In the genomic region with DNA sequence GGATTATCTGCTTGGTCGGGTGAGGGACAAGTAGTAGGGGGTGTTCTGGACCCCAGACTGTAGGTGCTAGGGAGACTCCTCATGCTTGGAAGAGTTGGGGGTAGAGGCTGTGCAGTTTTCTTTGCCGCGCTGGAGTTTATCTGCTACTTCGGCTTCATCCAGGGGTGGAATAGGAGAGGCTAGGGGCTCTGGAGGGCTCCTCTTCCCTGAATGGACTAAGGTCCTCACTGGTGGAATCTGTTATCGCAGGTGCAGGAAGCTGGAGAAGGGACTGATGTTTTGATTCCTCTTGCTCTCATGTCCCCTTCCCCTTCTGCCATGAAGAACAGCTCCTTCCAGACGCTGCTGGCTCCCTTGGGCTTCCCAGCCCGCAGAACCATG, we compare ENCODE assay signal across 11 mouse cellular contexts. TPM values are rescaled to one million over a fixed set of nuclear protein-coding genes. Genes with fewer than 3 reads are reported as not detected.
DNase-seq lines count a peak whose midpoint lies in the region; ATAC-seq and TF ChIP-seq lines count a peak whose summit lies in the region.
"Had no signal": no experiment of that assay in that cellular context is flagged by ENCODE, and none has a peak within 500 bp of the region (broad histone marks: within the 10 kb centered on the region; RNA-seq: fewer than 3 reads in every experiment).

No protein-coding gene starts in this region.

- 0 out of 2 replicates have a peak, but pooled peaks cover 2% of the 10 kb centered on the region for H3K9me3 ChIP-seq in kidney, embryonic 16.5 days (ENCODE audit: low read length)
- no peaks in the 10 kb centered on the region for H3K9me3 ChIP-seq in forebrain, embryonic 16.5 days (ENCODE audit: control insufficient read depth, low read length)
- H3K9me3 ChIP-seq in limb, embryonic 12.5 days: peaks cover 7% of the 10 kb centered on the region; the same call in 1 of the 2 replicates
- no peaks in the 10 kb centered on the region for H3K9me3 ChIP-seq in neural tube, embryonic 13.5 days
- H3K9me3 ChIP-seq in kidney, embryonic 14.5 days (ENCODE audit: control insufficient read depth, low read length): peaks cover 3% of the 10 kb centered on the region; the same call in 1 of the 2 replicates

- no peak overlapping the region for H3K4me3 ChIP-seq in kidney, embryonic 16.5 days (ENCODE audit: low read length)
- no peak overlapping the region for H3K4me3 ChIP-seq in kidney, adult 2 months (ENCODE audit: insufficient read depth, low read depth, low read length)
- H3K4me3 ChIP-seq in forebrain, embryonic 16.5 days (replicated peaks; ENCODE audit: low read length): no peak overlapping the region
- no peak overlapping the region for H3K4me3 ChIP-seq in limb, embryonic 12.5 days (replicated peaks)
- no peak overlapping the region for H3K4me3 ChIP-seq in neural tube, embryonic 13.5 days
- H3K4me3 ChIP-seq in kidney, embryonic 14.5 days (ENCODE audit: low read length): no peak overlapping the region

- DNase-seq in kidney, adult 2 months: no peak
- DNase-seq in spleen, postnatal 36 days (ENCODE audit: low spot score in 2 of 2): no peak
- DNase-seq in liver: no peak
- DNase-seq: heart, adult 18-20 months; lung, adult 2 months had no signal

- no peak overlapping the region for H3K9ac ChIP-seq in kidney, embryonic 16.5 days (replicated peaks; ENCODE audit: low read length)
- 0 out of 2 replicates have a peak overlapping the region, but pooled peaks have one; percentile 39 for H3K9ac ChIP-seq in forebrain, embryonic 16.5 days (replicated peaks; ENCODE audit: low read depth, low read length)
- H3K9ac ChIP-seq in limb, embryonic 12.5 days (replicated peaks): no peak overlapping the region
- H3K9ac ChIP-seq in neural tube, embryonic 13.5 days: peak overlapping the region; percentile 43
- H3K9ac ChIP-seq in kidney, embryonic 14.5 days (ENCODE audit: low read depth, low read length): no peak overlapping the region

- 44% methylated on average over 7 of the region's 7 CpGs for WGBS in kidney, embryonic 16.5 days
- WGBS in kidney, adult 2 months: 63% methylated on average over 7 of the region's 7 CpGs
- 17% methylated on average over 7 of the region's 7 CpGs for WGBS in forebrain, embryonic 16.5 days
- 44% methylated on average over 7 of the region's 7 CpGs for WGBS in limb, embryonic 12.5 days
- 31% methylated on average over 7 of the region's 7 CpGs for WGBS in neural tube, embryonic 13.5 days
- WGBS in kidney, embryonic 14.5 days: 34% methylated on average over 7 of the region's 7 CpGs

- TF ChIP-seq POLR2A in kidney, adult 2 months (IDR thresholded peaks at IDR 0.05; ENCODE audit: low read depth, low read length): no peak

- 0 out of 2 replicates have a peak overlapping the region, but pooled peaks have one; percentile 12 for H3K4me2 ChIP-seq in kidney, embryonic 16.5 days (replicated peaks; ENCODE audit: low read depth, low read length)
- peak overlapping the region; percentile 44 for H3K4me2 ChIP-seq in forebrain, embryonic 16.5 days (ENCODE audit: low read length)
- H3K4me2 ChIP-seq in limb, embryonic 12.5 days: peak overlapping the region; percentile 33
- peak overlapping the region; percentile 41 for H3K4me2 ChIP-seq in neural tube, embryonic 13.5 days
- no peak overlapping the region; the same call in 1 of the 2 replicates for H3K4me2 ChIP-seq in kidney, embryonic 14.5 days (replicated peaks; ENCODE audit: low read depth, low read length)

- no peaks in the 10 kb centered on the region for H3K36me3 ChIP-seq in kidney, embryonic 16.5 days (ENCODE audit: insufficient read depth, low read length)
- no peaks in the 10 kb centered on the region for H3K36me3 ChIP-seq in kidney, adult 2 months (ENCODE audit: control insufficient read depth, insufficient read depth, low read length)
- H3K36me3 ChIP-seq in forebrain, embryonic 16.5 days (ENCODE audit: control insufficient read depth, insufficient read depth): no peaks in the 10 kb centered on the region
- no peaks in the 10 kb centered on the region for H3K36me3 ChIP-seq in limb, embryonic 12.5 days
- no peaks in the 10 kb centered on the region for H3K36me3 ChIP-seq in neural tube, embryonic 13.5 days
- H3K36me3 ChIP-seq in kidney, embryonic 14.5 days (ENCODE audit: control insufficient read depth, insufficient read depth, low read length): no peaks in the 10 kb centered on the region

- H3K27me3 ChIP-seq in kidney, embryonic 16.5 days (ENCODE audit: insufficient read depth, low read length): peaks cover 11% of the 10 kb centered on the region
- no peaks in the 10 kb centered on the region for H3K27me3 ChIP-seq in kidney, adult 2 months (replicated peaks; ENCODE audit: control insufficient read depth, insufficient read depth, low read length)
- no peaks in the 10 kb centered on the region for H3K27me3 ChIP-seq in forebrain, embryonic 16.5 days (replicated peaks; ENCODE audit: control insufficient read depth, insufficient read depth, low read length)
- peaks cover 66% of the 10 kb centered on the region for H3K27me3 ChIP-seq in limb, embryonic 12.5 days
- H3K27me3 ChIP-seq in neural tube, embryonic 13.5 days: peaks cover 14% of the 10 kb centered on the region; the same call in 1 of the 2 replicates
- peaks cover 4% of the 10 kb centered on the region; the same call in 1 of the 2 replicates for H3K27me3 ChIP-seq in kidney, embryonic 14.5 days (ENCODE audit: control insufficient read depth, insufficient read depth, low read length)

- H3K27ac ChIP-seq in kidney, embryonic 16.5 days (ENCODE audit: low read length): no peak overlapping the region
- no peak overlapping the region for H3K27ac ChIP-seq in kidney, adult 2 months (ENCODE audit: insufficient read depth, low read depth, low read length)
- H3K27ac ChIP-seq in forebrain, embryonic 16.5 days (ENCODE audit: low read length): no peak overlapping the region
- H3K27ac ChIP-seq in limb, embryonic 12.5 days: no peak overlapping the region
- peak overlapping the region; percentile 82 for H3K27ac ChIP-seq in neural tube, embryonic 13.5 days (replicated peaks)
- no peak overlapping the region for H3K27ac ChIP-seq in kidney, embryonic 14.5 days (ENCODE audit: low read depth, low read length)
- H3K27ac ChIP-seq: kidney, postnatal 0 days had no signal

- ATAC-seq in kidney, embryonic 16.5 days (ENCODE audit: low FRiP score, low TSS enrichment): no peak; the same call in 1 of the 2 replicates
- ATAC-seq in forebrain, embryonic 16.5 days: no peak; the same call in 1 of the 2 replicates
- ATAC-seq in limb, embryonic 12.5 days (ENCODE audit: insufficient number of reproducible peaks, insufficient read depth, low FRiP score, low TSS enrichment, low read depth): no peak
- ATAC-seq in neural tube, embryonic 13.5 days (ENCODE audit: low read depth): no peak; the same call in 1 of the 2 replicates
- no peak for ATAC-seq in kidney, embryonic 14.5 days (ENCODE audit: low FRiP score, low TSS enrichment)

- peaks cover 21% of the 10 kb centered on the region for H3K4me1 ChIP-seq in kidney, embryonic 16.5 days (ENCODE audit: insufficient read depth, low read length)
- no peaks in the 10 kb centered on the region for H3K4me1 ChIP-seq in kidney, adult 2 months (ENCODE audit: control insufficient read depth, insufficient read depth, low read length)
- peaks cover 34% of the 10 kb centered on the region for H3K4me1 ChIP-seq in forebrain, embryonic 16.5 days (replicated peaks; ENCODE audit: control insufficient read depth, insufficient read depth, low read length)
- peaks cover 32% of the 10 kb centered on the region for H3K4me1 ChIP-seq in limb, embryonic 12.5 days (replicated peaks)
- peaks cover 58% of the 10 kb centered on the region for H3K4me1 ChIP-seq in neural tube, embryonic 13.5 days (replicated peaks)
- H3K4me1 ChIP-seq in kidney, embryonic 14.5 days (ENCODE audit: control insufficient read depth, insufficient read depth, low read length): peaks cover 17% of the 10 kb centered on the region; the same call in 1 of the 2 replicates

- no peak for TF ChIP-seq CTCF in kidney, adult 2 months (conservative IDR thresholded peaks at IDR 0.05; ENCODE audit: insufficient read depth, insufficient read length, low read depth, low read length)

RNA-seq across cellular contexts. Expression of a gene that starts 47.1 kb away (rescaled TPM):
- not detected in 2 replicates for polyA plus RNA-seq in kidney, embryonic 16.5 days (2015; fragmentation: Nextera tagmentation; extraction: Ambion mirVana)
- polyA plus RNA-seq in kidney, adult 2 months (2012; rRNA removed): 0.05 TPM in 1 of 2 replicates, not detected in the other
- polyA plus RNA-seq in forebrain, embryonic 16.5 days (2015; fragmentation: Nextera tagmentation; extraction: Ambion mirVana): 0.14 TPM in 1 of 2 replicates, not detected in the other
- not detected in 2 replicates for polyA plus RNA-seq in limb, embryonic 12.5 days (2016; fragmentation: Nextera tagmentation; extraction: Ambion mirVana)
- polyA plus RNA-seq in neural tube, embryonic 13.5 days (2015; fragmentation: Nextera tagmentation; extraction: Ambion mirVana): not detected in 2 replicates
- 0.09 TPM in 1 of 2 replicates, not detected in the other for polyA plus RNA-seq in kidney, embryonic 14.5 days (2014; fragmentation: Nextera tagmentation; extraction: Ambion mirVana)
- polyA plus RNA-seq: kidney, postnatal 0 days; lung, adult 2 months had no signal

Comparison
In these comparisons a context has a peak if more than half of its experiments do, and no peak if none do; other contexts are left out.
1. H3K9ac ChIP-seq: peak in forebrain, embryonic 16.5 days (single experiment) and neural tube, embryonic 13.5 days (single experiment); none in kidney, embryonic 16.5 days (single experiment), limb, embryonic 12.5 days (single experiment) and kidney, embryonic 14.5 days (single experiment).